Mouse (Mus musculus) urinary bladder, postnatal 4 days (tissue): ENCODE measurements around the gene Nfe2l2.
"Not testable (repeated sequence)": the region's sequence is repeated elsewhere in the genome, so short reads cannot be mapped to it uniquely, and the experiment has no call there.

ENCODE experiments used
- DNase-seq, 2 experiments: peaks; one replicate each; pipeline ENCODE4 v3.0.0; 2021 to 2022; ENCODE audit warnings: low spot score in 2 of 2

The Nfe2l2 gene

GRCm38 (mm10) chr2:75643950-75644349, 60.5 kb downstream of the Nfe2l2 start:
- DNase-seq, result no peak

GRCm38 (mm10) chr2:75642795-75643550, 61.5 kb downstream of the Nfe2l2 start:
- DNase-seq, result no peak

GRCm38 (mm10) chr2:75642312-75642711, 62.1 kb downstream of the Nfe2l2 start:
- DNase-seq, result not testable (repeated sequence)

- not testable (repeated sequence) for DNase-seq
These were observed 64.9 kb downstream of the Nfe2l2 start for GRCm38 (mm10) chr2:75639535-75639934.

GRCm38 (mm10) chr2:75637822-75638221, 66.6 kb downstream of the Nfe2l2 start:
- not testable (repeated sequence) for DNase-seq

GRCm38 (mm10) chr2:75637361-75637760, 67.1 kb downstream of the Nfe2l2 start:
- no peak for DNase-seq

- not testable (repeated sequence) for DNase-seq
These were observed 67.5 kb downstream of the Nfe2l2 start for GRCm38 (mm10) chr2:75637055-75637304.

- no peak for DNase-seq
These were observed 68.0 kb downstream of the Nfe2l2 start for GRCm38 (mm10) chr2:75636261-75637054.

GRCm38 (mm10) chr2:75634431-75634830, 70.0 kb downstream of the Nfe2l2 start:
- not testable (repeated sequence) for DNase-seq

GRCm38 (mm10) chr2:75633784-75634183, 70.7 kb downstream of the Nfe2l2 start:
- no peak for DNase-seq

- no peak for DNase-seq
These were observed 71.1 kb downstream of the Nfe2l2 start for GRCm38 (mm10) chr2:75633381-75633780.

GRCm38 (mm10) chr2:75632721-75633181, 71.7 kb downstream of the Nfe2l2 start:
- DNase-seq, result no peak

- no peak for DNase-seq
These were observed 72.4 kb downstream of the Nfe2l2 start for GRCm38 (mm10) chr2:75632043-75632442.

- no peak for DNase-seq
These were observed 73.0 kb downstream of the Nfe2l2 start for GRCm38 (mm10) chr2:75631421-75631820.

GRCm38 (mm10) chr2:75628487-75628886, 76.0 kb downstream of the Nfe2l2 start:
- no peak for DNase-seq

GRCm38 (mm10) chr2:75626597-75627440, 77.6 kb downstream of the Nfe2l2 start:
- no peak for DNase-seq
